Mouse (Mus musculus): ENCODE data around the gene Lefty2.
"Not testable (repeated sequence)": the region's sequence is repeated elsewhere in the genome, so short reads cannot be mapped to it uniquely, and the experiment has no call there.

Gene Lefty2

DNA sequence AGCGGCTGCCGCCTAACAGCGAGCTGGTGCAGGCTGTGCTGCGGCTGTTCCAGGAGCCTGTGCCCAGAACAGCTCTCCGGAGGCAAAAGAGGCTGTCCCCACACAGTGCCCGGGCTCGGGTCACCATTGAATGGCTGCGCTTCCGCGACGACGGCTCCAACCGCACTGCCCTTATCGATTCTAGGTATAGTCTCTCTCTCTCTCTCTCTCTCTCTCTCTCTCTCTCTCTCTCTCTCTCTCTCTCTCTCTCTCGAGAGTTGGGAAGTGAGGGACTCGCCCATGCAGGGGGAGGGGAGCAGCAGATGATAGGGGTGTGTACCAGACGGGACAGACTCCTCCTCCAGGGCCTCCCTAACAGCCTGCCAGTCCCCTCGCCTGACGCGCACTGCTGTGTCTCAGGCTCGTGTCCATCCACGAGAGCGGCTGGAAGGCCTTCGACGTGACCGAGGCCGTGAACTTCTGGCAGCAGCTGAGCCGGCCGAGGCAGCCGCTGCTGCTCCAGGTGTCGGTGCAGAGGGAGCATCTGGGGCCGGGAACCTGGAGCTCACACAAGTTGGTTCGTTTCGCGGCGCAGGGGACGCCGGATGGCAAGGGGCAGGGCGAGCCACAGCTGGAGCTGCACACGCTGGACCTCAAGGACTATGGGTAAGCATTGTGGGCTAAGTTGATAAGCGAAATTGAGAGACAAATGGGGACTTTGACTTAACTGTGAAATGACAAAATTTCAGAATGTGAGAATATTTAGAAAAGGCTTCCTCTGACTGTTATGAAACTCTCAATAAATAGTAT is 43.9 kb downstream of the Lefty2 start:
- DNase-seq = not testable (repeated sequence)

DNA sequence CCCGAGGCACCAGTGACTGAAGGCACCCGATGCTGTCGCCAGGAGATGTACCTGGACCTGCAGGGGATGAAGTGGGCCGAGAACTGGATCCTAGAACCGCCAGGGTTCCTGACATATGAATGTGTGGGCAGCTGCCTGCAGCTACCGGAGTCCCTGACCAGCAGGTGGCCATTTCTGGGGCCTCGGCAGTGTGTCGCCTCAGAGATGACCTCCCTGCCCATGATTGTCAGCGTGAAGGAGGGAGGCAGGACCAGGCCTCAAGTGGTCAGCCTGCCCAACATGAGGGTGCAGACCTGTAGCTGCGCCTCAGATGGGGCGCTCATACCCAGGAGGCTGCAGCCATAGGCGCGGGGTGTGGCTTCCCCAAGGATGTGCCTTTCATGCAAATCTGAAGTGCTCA is 44.7 kb downstream of the Lefty2 start:
- not testable (repeated sequence) for DNase-seq

DNA sequence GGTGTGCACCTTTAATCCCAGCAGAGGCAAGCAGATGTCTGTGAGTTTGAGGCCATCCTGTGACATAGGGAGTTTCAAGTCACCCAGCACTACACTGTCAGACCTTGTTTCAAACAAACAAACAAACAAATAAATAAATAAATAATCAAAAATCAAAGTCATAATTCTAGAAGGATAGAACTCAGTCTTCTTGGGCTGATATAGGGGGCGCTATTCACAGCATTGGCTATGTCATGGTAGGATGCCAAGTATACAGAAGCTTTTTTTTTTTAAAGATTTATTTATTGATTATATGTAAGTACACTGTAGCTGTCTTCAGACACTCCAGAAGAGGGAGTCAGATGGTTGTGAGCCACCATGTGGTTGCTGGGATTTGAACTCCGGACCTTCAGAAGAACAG is 45.9 kb downstream of the Lefty2 start:
- not testable (repeated sequence) for DNase-seq

DNA sequence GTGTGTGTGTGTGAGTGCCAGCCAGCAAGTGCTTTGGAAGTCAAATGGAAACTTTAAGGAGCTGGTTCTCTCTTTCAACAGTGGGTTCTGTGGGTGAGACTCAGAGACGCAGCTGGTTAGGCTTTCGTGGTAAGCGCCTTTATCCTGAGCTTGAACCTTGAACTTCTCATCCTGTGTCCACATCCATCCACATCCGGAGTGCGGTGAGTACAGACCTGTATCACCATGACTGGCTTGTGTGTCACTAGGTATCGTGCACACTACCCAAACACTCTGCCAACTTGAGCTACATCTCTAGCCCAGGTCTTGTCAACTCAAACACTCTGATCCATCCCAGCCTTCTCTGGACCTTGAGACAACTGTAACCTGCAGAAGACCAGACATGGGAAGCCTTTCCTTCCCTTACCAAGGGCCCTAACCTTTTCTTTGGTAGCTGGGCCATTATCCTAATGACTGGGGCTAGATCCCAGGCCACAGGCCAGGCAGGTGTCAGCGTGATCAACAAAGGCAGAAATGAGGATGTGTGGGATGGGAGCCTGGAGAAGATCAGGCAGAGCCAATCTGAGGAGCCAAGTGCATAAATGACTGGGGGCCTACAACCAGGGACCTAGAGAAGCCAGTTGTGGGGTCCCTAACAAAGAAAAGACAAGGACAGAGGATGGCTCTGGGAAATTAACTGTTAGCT is 48.0 kb downstream of the Lefty2 start:
- DNase-seq = no peak

DNA sequence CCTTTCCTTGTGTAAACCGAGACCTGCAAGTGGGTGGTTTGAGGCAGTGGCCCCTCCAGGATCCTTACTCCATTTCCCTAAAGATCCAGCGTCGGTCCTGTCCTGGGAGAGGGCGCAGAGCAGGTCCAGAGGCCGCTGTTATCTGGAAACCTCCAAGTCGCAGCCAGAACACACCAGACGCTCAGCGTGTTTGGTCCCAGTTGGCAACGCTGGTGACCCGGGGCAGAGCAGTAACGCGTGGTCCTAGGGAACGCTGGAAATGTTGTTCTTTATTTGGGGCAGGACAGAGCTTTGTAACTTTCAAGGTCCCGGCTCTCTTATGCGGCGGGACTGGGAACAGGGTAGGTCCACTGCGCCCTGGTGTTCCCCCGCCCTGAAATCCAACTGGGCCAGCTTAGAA is 48.8 kb downstream of the Lefty2 start:
- DNase-seq = no peak

DNA sequence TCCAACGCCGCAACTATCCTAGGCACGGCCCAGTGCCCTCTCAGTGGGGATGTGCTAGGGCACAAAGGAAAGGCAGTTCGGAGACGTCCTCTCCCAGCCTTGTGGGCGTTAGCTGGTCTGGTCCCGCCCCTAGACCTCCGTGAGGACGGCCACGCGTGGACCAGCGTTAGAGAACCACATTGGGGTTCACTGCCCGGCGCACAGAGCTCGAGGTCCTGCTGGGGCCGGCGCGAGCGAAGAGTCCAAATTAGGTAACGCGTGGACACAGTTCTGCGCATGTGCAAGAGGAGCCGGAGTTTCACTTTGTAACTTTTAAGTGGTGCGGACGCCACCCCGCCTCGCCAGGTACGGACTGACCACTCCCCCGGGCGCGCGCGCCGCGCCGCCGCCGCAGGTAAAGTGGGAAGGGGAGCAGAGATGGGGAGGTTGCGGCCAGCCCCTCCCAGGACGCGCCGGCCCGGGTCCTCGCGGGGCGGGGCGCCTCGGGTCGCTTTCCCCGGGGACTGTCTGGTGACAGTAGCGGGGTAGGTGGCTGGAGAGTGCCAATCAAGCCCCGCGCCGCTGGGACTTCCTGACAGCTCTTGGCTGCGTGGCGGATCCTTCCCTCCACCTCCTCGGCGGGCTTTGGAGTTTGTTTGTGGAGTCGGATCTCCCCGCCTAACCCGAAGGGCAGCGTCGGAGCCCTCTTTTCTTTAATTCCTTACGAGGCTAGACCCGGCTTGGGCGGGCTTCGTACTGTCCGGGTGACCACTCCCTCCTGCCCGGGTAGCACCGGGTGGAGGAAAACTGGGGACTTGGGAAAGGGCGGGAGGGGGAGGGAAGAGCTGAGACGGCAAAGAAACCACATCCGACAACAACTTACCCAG is 49.5 kb downstream of the Lefty2 start, which contains the start of gene Tmem63a:
TSS of gene Tmem63a (plus strand) at position 179 of the 866 bp plus-strand sequence.
- peak; percentile 6 to 14 for DNase-seq

DNA sequence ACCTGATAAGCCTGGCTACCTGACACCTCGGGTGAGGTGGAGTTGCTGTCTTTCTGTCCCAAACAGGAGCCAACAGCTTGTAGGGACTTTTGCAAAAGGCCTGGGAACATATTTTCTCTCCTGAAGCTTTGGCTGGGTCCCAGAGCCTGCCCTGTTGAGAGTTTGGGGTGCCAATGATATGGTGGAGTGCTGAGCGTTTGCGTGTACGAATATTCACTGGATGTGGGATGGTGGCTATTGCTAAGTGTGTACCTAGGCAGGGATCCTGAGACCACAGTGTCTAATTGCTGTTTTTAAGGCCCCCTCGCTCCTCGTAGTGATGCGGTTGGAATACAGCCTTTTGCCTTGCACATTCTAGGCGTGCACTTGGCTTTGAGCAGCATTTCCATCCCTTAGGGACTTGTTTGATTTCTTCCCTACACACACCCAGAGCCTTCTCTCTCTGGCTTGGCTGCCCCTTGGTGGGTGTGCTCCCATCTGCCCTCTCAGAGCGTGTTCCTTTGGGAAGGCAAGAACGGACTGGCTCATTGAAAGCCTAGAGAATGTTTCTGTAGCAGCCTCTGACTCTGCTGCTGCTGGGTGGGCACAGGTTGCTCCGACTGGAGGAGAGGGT is 50.2 kb downstream of the Lefty2 start:
- DNase-seq = no peak

DNA sequence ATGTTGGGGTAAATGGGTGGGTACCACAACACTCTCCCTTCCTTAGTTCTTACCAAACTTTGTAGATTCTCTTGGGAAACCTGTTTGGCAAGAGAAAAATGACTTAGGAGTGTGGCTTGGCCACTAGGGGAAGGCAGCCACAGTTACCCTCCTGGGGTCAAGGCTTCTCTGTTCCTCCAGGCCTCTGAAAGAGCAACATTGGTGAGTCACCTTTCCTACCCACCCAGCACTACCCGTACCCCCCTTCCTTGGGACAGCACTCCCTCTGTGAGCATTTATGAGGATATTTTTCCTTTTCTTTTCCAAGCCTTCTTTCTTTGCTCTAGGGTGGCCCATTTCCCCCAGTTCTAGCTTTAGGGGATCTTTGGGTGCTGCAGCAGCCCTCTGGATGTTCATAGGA is 51.0 kb downstream of the Lefty2 start:
- DNase-seq = no peak

DNA sequence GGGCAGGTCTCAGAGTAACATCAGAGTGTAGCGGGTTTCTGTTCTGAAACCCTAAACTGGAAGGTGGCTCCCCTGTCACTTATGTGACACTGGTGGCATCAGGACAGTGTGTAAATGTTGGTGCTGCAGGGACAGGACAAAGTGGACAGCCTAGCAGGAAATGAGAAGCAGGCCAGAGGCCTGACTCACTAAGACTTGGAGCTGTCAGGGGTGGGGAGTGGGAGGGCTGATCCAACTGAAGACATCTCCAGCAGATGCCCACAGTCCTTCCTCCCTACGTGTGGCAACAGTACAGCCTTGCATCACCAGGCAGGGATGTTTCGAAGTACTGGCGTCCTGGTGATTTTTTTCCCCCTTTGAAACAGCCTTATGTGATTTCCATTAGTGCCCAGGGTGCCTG is 51.6 kb downstream of the Lefty2 start:
- no peak for DNase-seq

DNA sequence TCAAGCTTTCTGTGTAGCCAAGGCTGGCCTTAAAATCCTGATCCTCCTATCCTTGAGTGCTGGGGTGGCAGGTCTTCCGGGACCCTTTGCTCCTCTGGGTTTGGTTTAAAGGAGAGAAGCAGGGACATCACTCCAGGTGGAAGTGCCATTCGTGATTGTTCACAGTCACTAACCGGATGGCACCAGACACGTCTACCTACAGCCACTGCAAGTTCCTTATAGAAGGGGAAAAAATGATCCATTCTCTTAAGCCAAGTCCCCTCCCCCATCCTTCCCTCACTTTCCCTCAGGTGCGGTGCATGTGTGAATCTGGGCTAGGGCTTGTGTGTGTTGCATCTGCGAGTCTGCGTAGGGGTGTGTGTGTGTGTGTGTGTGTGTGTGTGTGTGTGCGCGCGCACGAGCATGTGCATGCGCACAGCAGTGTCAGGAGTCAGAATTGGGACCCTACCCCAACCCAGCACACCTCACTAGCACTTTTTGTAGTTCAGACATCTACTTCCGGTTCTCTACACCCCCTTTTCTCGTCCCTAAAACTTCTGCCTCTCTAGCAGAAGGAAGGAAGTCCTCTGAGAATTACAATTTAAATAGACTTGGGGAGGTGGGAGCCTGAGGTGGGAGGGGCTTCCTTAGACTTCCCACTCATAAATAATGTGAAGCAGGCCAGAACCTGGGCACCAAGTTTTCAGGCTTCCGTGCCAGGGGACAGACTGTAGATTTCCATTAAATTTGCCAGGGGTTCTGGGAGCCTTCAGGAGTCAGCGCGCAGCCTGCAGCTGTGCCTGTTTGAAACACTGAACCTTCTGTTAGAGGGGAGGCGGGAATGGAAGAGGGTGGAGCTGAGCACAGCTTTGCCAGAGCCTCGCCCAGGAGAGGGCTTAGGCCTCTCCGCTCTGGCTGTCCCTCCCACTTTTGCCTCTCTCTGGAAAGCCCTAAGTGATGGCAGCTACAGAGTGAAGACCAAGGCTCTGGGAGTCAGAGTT is 52.4 kb downstream of the Lefty2 start:
- peak in 1 of 2 experiments; percentile 10 for DNase-seq

DNA sequence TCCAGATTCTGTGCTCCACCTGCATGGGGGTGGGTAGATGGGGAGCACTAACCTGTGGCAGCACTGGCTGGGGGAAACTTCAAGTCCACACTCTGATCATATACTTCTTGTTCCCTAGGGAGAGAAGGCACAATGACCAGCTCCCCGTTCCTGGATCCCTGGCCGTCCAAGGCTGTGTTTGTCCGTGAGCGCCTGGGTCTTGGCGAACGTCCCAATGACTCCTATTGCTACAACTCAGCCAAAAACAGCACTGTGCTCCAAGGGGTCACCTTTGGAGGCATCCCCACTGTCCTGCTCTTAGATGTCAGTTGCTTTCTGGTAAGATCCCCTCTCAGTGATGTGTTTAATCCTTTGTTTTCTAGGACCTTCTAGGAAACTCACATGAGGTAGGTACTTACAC is 53.5 kb downstream of the Lefty2 start:
- no peak for DNase-seq

Measured in cerebellum, adult 18-20 months (tissue).